Mouse (Mus musculus): ENCODE data around the gene Usp6nl.

Usp6nl gene

GRCm38 (mm10) chr2:6322376-6322901 lies at the start of gene Usp6nl:
TSS of gene Usp6nl (plus strand) at chr2:6322667.
- DNase-seq, result peak; percentile 85

- no peak for DNase-seq
Measured at GRCm38 (mm10) chr2:6273392-6273845, 49.0 kb upstream of the Usp6nl start.

- DNase-seq, result no peak
Measured at GRCm38 (mm10) chr2:6278813-6279530, 43.5 kb upstream of the Usp6nl start.

- DNase-seq, result no peak
Measured at GRCm38 (mm10) chr2:6279614-6280301, 42.7 kb upstream of the Usp6nl start.

- DNase-seq, result no peak
Measured at GRCm38 (mm10) chr2:6283569-6283968, 38.9 kb upstream of the Usp6nl start.

GRCm38 (mm10) chr2:6284784-6285183 lies 37.7 kb upstream of the Usp6nl start:
- no peak for DNase-seq

- no peak for DNase-seq
Measured at GRCm38 (mm10) chr2:6285794-6286193, 36.7 kb upstream of the Usp6nl start.

- DNase-seq, result no peak
Measured at GRCm38 (mm10) chr2:6293825-6294444, 28.5 kb upstream of the Usp6nl start.

- DNase-seq, result no peak
Measured at GRCm38 (mm10) chr2:6294993-6295628, 27.4 kb upstream of the Usp6nl start.

- no peak for DNase-seq
Measured at GRCm38 (mm10) chr2:6304768-6305167, 17.7 kb upstream of the Usp6nl start.

GRCm38 (mm10) chr2:6306861-6307260 lies 15.6 kb upstream of the Usp6nl start:
- DNase-seq, result no peak

- DNase-seq, result no peak
Measured at GRCm38 (mm10) chr2:6309373-6309821, 13.1 kb upstream of the Usp6nl start.

GRCm38 (mm10) chr2:6312764-6313163 lies 9.7 kb upstream of the Usp6nl start:
- DNase-seq, result no peak

- no peak for DNase-seq
Measured at GRCm38 (mm10) chr2:6313733-6314132, 8.7 kb upstream of the Usp6nl start.

GRCm38 (mm10) chr2:6320153-6320552 lies 2.3 kb upstream of the Usp6nl start:
- no peak for DNase-seq

- DNase-seq, result no peak
Measured at GRCm38 (mm10) chr2:6321769-6322375, 595 bp upstream of the Usp6nl start.

- peak; percentile 71 for DNase-seq
Measured at GRCm38 (mm10) chr2:6322938-6323521, 563 bp downstream of the Usp6nl start.

- no peak for DNase-seq
Measured at GRCm38 (mm10) chr2:6325646-6326045, 3.2 kb downstream of the Usp6nl start.

- DNase-seq, result no peak
Measured at GRCm38 (mm10) chr2:6328927-6329326, 6.5 kb downstream of the Usp6nl start.

- no peak for DNase-seq
Measured at GRCm38 (mm10) chr2:6330756-6331155, 8.3 kb downstream of the Usp6nl start.

- DNase-seq, result no peak
Measured at GRCm38 (mm10) chr2:6331324-6332137, 9.1 kb downstream of the Usp6nl start.

Measured in thymus, postnatal 4 days (tissue).